Mouse (Mus musculus): Measurements from ENCODE around the gene Gstt2.

The Gstt2 gene

DNA sequence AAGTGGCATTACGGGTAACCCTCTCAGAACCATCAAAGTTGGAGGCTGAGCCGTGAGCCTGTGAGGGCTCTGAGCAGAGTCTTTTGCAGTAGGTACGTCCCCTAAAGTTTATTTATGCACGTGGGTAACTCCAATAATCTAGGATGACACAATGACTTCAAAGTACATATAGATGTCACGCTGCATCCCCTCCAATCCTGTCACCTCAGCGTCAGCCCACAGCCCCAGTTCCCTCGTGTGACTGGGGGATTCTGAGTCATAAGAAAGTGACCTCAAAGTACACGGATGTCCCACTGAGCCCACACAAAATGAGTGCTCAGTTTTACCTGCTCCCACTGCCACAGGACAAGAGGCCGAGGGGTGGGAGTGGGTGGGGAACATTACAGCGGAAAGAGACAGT is 1.9 kb upstream of the Gstt2 start:
- TF ChIP-seq GATA4 (IDR thresholded peaks at IDR 0.05; ENCODE audit: insufficient replicate concordance, low read length): no peak

DNA sequence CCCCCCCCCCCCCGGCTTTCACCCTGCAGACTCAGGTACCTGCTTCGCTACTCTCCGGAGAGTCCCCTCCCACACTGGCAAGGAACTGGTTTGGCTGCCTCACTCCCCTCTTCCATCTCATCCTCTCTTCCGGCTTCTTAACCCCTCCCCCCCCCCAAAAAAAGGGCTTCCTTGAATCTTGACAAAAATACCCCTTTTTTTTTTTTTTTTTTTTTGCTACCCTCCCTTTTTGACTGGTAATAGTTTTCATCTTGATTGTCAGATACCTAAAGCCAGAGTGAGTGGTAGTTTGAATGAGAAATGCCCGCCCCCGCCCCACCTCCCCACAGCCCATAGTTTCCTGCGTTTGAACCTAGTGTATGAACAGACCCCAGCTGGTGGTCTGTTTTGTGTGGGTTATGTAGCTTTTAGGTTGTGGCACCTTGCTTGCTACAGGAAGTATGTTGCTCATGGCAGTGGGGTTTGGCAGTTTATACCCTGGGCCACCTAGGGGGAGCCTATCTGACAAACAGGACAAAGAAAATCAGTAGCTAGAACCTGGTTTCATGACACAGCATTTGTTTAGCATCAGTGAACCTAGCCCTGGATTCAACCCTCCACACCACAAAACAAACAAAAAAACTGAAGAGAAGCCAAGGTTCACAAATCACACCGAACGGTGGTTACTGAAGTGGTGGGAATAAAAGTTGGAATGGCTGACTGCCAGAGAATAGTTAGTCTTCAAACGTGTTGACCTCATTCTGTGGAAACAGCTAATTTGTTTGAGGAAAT is 1.3 kb downstream of the Gstt2 start:
- TF ChIP-seq GATA4 (IDR thresholded peaks at IDR 0.05; ENCODE audit: insufficient replicate concordance, low read length): no peak

DNA sequence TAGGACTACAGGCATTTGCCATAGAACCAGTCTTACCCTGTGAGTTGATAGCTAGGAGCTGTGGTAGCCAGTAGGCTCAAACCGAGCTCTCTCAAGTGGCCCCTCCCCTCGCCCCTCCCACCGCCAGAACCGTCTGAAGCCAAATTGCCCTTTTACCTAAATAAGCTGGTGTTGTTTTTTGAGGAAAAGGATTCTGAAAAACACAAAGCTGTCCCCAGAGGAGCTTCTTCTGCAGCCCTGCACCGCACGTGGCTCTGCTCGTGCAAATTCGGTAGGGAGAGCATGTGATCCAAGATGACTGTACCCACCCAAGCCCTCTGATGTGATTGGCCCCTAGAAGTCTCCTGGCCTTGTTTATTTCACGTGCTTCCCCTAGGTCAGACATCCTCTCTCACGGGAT is 1.9 kb downstream of the Gstt2 start:
- no peak; the same call in 1 of the 2 replicates for TF ChIP-seq GATA4 (IDR thresholded peaks at IDR 0.05; ENCODE audit: insufficient replicate concordance, low read length)

DNA sequence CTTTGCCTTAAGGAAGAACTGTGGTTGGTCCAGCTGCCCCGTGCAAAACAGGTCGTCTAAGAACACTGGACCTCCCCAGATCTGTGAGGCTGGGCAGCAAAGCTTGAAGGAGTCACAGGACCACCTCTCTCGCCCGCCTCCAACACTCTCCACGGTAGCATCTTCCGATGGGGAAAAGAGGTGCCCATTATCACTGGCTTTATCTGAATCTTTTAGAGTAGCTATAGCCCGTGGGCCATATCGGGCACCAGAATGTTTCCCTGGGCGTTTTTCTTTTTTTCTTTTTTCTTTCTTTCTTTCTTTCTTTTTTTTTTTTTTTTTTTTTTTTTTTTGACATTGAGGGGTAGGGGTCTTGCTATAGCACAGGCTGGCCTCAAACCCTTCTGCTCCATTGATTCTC is 2.5 kb downstream of the Gstt2 start:
- no peak for TF ChIP-seq GATA4 (IDR thresholded peaks at IDR 0.05; ENCODE audit: insufficient replicate concordance, low read length)

DNA sequence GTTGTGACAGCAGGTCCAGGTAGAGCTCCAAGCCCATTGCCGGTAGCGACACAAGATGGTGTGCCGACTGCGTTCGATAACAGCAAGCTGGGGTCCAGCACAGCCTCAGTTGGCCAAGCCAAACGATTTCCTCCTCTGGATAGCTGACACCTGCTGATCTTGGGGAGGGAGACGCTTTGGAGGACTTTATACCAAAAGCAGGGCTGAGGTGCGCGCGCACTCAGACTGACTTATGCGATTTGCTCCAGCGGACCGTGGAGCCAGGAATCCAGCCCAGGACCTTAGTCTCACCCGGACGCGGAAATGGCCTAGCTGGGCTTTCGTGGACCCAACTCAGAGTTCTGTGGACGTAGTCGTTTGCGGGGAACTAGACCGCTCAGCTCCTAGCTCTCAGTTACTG is 3.0 kb downstream of the Gstt2 start:
- TF ChIP-seq GATA4 (IDR thresholded peaks at IDR 0.05; ENCODE audit: insufficient replicate concordance, low read length): peak; percentile 12; the same call in 1 of the 2 replicates

DNA sequence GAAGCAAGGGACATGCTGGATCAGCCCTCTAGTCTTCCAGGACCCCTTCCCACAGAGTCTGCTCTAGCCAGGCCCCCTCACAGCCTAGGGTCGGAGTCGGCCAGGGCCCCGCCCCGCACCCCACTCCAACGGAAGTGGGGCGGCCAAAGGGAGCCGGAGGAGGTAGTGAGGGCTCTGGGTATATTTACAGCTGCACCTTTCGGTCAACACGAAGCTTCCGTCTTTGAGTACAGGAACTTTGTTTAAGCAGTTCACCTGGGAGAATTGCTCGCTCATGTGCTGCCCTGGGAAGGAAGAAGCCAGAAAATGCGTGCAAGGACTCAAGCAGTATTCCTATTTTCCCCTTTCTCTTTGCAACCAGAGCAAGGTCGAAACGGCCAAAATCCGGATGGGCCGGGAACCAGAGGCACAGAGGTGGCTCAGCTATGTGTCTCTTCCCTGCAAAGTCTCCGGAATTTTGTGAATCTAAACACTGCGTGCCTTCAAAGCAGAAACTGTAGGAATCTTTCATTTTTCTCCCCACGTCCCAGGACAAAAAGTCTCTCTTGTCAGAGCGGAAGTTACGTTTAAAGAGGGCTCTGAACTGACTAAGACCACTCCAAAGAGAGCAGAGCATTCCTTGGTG is 3.7 kb downstream of the Gstt2 start:
- TF ChIP-seq GATA4 (IDR thresholded peaks at IDR 0.05; ENCODE audit: insufficient replicate concordance, low read length): no peak

DNA sequence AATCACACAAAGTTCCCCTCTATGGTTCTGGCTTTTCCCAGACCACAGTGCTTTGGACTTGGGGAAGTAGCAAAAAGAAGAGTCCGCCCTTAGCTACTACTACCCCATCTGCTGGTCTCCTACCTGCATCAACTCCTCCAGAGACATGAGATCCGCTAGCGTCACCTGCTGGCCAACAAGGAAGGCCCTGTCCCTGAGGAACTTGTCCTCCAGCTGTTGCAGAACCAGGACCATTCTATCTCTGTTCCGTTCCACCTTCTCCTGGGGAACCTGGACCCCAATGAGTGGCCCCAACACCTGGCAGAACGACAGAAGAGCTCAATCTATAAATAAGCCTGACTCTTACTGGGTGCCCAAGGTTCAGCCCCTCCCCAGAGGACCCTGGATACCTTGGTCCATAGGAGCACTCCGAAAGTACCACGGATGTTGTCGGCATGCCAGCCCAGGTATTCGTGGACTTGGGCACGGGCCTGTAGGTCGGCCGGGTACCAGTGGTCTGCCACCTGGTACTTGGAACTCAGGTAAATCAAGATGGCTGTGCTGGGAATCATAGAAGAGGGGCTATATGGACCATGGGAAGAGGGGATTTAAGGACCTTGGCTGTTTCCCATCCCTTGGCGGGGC is 4.8 kb downstream of the Gstt2 start:
- no peak for TF ChIP-seq GATA4 (IDR thresholded peaks at IDR 0.05; ENCODE audit: insufficient replicate concordance, low read length)

DNA sequence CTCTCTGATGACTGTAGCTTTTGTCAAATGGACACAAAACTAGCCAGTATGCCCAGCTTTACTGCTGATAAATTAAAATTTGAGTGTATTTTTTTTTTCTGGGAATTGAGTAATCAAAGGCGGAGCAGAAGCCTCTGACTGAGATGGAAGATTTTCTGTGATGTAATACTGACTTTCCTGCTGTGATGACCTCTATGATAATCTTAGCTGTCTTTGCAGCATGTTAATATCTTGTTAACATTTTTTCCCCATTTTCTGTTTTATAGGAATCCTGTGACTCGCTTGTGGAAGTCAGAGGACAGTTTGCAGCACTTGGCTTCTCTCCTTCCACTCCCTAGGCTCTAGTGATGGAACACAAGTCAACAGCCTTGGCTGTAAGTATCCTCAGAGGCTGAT is 7.0 kb downstream of the Gstt2 start:
- no peak for TF ChIP-seq GATA4 (IDR thresholded peaks at IDR 0.05; ENCODE audit: insufficient replicate concordance, low read length)

DNA sequence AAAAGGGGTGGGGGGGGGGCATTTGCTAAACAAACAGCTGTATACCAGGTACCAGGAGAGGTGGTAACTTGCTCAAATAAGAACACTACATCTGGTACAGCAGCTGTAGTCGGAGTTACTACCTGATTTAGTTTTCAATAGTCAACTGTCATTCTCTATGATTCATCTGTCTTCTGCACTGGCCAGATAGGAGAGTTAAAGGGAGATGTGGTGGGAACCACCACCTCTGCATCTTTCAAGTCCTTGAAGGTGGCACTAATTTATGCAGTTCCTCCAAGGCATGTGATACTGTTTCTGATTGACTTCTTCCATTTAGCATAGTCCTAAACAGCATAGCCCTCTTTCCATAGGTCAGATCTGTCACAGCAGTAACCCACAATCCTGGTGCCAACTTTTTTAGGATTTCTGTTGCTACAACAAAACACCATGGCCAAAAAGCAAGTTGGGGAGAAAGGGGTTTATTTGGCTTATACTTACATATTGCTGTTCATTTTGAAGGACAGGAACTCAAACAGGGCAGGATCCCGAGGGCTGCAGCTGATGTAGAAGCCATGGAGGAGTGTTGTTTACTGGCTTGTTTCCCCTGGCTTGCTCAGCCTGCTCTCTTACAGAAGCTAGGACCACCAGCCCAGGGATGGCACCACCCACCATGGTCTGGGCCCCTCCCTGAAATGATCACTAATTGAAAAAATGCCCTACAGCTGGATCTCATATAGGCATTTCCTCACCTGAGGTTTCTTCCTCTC is 7.5 kb downstream of the Gstt2 start:
- no peak for TF ChIP-seq GATA4 (IDR thresholded peaks at IDR 0.05; ENCODE audit: insufficient replicate concordance, low read length)

DNA sequence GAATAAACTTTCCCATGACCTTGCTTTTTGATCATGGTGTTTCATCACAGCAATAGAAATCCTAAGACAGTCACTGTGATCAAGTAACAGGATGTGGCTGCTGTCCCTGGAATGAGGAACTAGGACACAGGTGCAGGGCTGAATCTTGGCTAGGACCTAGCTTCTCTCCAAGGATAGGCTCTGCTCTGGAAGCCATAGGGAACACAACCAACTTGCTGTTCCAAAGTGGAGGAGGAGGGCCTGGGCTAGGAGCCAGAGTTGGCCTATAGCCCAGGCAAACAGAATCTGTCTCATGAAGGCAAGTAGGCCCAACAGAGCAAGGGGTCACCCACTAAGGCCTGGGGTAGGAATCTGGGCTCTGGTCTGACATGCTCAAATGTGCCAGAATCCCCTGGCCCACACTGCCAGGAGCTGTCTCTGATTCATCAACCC is 8.7 kb downstream of the Gstt2 start:
- TF ChIP-seq GATA4 (IDR thresholded peaks at IDR 0.05; ENCODE audit: insufficient replicate concordance, low read length): no peak

DNA sequence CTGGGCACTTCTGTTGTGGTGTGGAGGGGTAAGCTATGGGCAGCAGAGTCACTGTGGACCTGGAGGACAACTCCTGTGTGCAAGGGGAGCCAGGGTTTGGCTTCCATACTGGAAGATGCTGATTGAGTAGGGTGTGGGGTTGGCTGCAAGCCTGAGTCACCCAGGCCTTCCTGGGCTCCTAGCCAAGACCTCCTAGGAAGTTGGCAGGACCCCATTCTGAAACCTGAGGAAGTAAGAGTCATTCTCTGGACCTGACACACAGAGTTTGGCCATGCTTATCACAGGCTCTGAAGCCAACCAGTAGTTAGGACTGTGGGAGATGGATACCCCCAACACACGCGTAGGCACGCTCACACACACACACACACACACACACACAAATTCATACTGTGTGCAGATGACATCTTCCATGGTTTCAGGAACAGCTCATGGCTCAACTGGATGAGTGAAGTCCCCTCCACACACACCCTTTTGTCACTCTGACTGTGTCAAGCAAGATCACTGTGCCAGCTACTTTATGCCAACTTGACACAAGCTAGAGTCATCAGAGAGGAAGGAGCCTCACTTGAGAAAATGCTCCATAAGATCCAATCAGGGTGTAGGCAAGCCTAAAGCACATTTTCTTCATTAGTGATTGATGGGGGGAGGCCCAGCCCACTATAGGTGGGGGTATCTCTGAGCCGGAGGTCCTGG is 9.4 kb downstream of the Gstt2 start:
- TF ChIP-seq GATA4 (IDR thresholded peaks at IDR 0.05; ENCODE audit: insufficient replicate concordance, low read length): no peak

DNA sequence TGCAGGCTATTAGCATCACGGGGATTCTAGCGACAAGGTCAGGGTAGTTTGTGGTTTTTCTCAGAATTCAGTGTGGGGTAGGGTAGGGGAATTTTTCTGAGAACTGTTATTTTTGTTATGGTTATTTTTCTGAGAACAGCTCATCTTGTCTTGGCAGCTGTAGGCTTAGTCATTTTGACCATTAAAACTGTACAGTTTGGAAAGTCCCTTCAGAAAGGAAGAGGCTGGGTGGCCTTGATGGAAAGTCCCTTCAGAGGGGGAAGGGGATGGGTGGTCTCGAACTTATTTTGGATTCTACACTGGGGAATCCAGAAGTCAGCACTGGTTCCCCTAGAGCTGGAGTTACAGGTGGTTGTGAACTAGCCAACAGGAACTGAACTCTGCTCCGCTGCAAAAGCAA is 12.7 kb downstream of the Gstt2 start:
- no peak for TF ChIP-seq GATA4 (IDR thresholded peaks at IDR 0.05; ENCODE audit: insufficient replicate concordance, low read length)

DNA sequence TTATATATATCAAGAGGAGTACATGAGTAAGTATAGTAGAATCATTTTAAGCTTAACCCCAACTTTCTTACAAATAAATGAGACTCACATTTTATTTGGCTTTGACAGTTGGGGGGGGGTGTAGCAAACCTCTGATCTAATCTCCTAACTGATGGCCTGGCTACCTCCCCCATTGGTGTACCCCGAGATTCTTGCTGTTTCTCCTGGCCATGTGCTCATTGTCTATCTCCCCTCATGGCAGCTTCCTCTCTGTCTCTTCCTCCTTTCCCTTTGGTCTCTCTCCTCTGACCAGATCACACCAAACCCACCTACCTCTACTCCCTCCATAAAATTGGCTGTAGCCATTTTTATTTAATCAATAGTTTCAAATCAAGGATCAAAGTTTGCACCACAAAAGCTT is 13.4 kb downstream of the Gstt2 start:
- TF ChIP-seq GATA4 (IDR thresholded peaks at IDR 0.05; ENCODE audit: insufficient replicate concordance, low read length): no peak

DNA sequence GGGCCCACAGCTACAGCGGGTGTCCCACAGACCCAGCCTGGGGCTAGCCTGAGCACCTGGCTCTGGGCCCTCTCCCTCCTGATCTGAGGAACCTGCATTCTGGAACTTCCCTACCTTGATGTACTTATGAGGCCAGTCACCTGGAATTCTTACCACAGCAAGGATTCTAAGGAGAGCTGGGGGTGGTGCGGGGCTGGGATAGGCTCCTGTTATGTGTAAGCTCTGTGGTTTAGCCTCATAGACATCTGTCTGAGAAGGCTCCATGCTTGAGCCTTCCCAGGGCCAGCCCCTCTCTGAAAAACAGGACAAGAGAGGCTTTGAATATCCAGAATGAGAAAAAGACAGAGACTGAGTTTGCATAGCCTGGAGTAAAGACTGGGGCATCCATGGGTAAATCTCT is 14.8 kb downstream of the Gstt2 start, which contains the start of gene Gstt4:
Gene Gstt4 (minus strand): TSS at position 101 of the 400 bp plus-strand sequence.
- TF ChIP-seq GATA4 (IDR thresholded peaks at IDR 0.05; ENCODE audit: insufficient replicate concordance, low read length): no peak

DNA sequence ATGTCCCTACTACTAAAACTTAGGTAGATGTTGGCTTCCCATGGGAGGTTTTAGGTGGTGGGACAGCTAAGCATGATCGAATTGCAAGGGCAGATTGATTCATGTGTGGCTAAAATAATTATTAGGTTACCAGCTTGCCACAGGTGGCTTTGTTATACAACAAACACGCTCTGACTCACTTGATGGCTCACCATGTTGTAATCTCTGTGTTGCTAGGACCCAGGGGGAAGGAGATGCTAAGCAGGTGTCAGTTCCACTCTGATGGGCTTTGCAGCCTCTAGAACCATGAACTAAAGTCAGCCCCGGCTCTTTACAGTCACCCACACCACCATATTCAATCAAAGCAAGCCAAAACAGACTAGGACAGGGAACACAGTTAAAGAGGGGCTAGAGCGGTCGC is 17.3 kb downstream of the Gstt2 start:
- no peak for TF ChIP-seq GATA4 (IDR thresholded peaks at IDR 0.05; ENCODE audit: insufficient replicate concordance, low read length)
